Mouse (Mus musculus) cerebellum, postnatal 36 days (tissue): ENCODE results near the gene Spata17.

Experiments
- DNase-seq, 2 experiments: peaks; one replicate each; pipeline ENCODE4 v3.0.0; 2021 to 2022; ENCODE audit warnings: mixed read lengths in 2 of 2

Spata17 gene

GRCm38 (mm10) chr1:187076198-187077042, 138.8 kb downstream of the Spata17 start:
- no peak for DNase-seq

- no peak for DNase-seq
These were observed 155.4 kb downstream of the Spata17 start for GRCm38 (mm10) chr1:187059874-187060273.

GRCm38 (mm10) chr1:187054333-187054732, 160.9 kb downstream of the Spata17 start:
- DNase-seq, result no peak

- no peak for DNase-seq
These were observed 161.4 kb downstream of the Spata17 start for GRCm38 (mm10) chr1:187053862-187054261.

GRCm38 (mm10) chr1:187052532-187052931, 162.7 kb downstream of the Spata17 start:
- peak in 1 of 2 experiments; percentile 4 for DNase-seq

DNA sequence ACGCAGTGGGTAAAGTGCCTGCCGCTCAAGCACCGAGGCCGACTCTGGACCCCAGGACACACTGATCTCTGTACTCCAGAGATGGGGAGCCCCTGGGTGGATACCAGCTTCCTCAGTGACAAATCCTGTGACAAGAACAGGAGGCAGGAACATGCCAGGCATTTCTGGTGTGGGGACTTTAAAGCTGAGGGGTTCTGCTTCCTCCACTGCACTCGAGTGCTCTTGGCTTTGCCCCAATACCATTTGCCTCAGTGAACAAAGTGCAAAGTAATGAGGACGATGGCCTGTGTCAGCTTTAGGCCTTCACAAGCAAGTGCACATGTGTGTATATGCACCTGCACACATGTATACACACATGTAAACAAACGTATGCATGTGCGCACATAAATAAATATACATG, 164.0 kb downstream of the Spata17 start:
- no peak for DNase-seq

GRCm38 (mm10) chr1:187048681-187049288, 166.5 kb downstream of the Spata17 start:
- DNase-seq, result no peak

DNA sequence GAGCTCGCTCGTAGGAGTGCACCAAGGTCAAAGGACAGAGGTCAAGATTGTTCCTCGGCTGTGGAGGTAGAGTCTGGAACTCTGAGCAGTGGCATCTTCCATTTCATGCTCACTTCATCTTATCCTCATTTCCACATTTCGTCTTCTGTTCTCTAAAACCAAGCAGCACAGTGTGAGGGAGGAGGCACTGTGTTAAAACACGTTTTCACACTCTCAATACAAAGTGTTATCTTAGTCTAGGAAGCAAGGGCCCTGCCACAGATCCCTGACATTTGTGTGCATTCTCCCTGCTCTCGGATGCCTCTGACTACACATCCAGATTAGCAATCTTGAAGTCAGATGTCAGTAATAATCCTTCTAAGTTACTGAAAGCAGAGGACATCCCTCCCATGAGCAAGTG, 170.5 kb downstream of the Spata17 start:
- DNase-seq, result no peak

DNA sequence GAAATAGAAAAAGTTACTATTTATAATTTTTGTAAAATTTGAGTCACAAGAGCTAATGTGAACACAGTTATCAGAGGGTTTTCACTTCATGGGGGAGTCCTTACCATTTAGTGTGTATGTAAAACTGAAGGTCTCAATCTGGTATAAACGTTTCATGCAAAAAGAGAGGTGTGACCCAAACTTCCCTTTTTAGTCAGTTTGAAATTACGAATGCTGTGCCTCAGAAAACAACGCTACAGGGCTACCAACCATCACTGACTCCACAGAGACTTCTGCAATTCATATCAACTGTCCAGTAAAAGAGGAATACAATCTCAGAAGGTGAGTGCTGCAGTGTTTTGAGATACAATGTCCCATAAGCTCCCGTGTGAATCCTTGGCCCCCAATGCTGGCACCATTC, 175.5 kb downstream of the Spata17 start:
- no peak for DNase-seq

DNA sequence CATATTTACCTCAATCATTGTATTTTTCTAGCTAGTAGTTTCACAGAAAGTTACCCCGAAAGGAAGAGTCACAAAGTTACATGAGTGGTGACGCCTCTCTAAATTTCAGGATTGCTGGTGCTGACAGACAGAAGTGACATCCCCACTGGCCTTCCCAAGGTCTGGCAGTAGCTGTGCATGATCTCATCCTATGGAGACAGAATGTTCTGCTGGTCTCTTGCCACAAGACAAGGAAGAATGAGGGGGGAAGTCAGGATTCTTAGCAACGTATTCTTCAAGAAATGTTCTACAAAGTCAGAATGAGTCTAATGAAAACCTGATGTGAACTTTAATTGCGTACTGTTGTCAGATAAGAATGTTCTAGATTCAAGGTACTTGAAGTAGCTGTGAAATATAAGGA, 179.5 kb downstream of the Spata17 start:
- DNase-seq, result no peak

GRCm38 (mm10) chr1:187031796-187032195, 183.5 kb downstream of the Spata17 start:
- DNase-seq, result peak; percentile 7 to 23

GRCm38 (mm10) chr1:187028841-187029240, 186.4 kb downstream of the Spata17 start:
- DNase-seq, result no peak

DNA sequence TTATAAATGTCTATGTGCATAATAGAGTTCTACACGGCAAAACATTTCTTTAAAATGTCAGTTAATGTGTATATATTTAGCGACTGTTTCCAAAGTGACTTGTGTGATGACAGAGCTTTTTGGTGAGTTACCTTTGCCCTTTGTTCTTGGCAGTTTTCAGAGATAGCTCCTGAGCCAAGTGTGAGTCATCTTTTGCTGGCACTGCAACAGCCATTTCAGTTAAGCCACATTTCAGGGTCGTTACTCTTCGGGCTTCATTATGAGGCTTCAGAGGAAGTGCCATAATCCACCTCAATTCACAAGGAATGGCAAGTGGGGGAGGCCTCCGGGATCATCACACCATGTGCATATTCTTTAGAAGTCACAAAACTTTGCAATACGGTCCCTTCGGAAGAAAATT, 195.3 kb downstream of the Spata17 start:
- no peak for DNase-seq

GRCm38 (mm10) chr1:187016116-187016515, 199.1 kb downstream of the Spata17 start:
- DNase-seq, result no peak

GRCm38 (mm10) chr1:187015673-187016072, 199.6 kb downstream of the Spata17 start:
- DNase-seq, result no peak

- DNase-seq, result no peak
These were observed 201.1 kb downstream of the Spata17 start for GRCm38 (mm10) chr1:187014141-187014540.

- DNase-seq, result no peak
These were observed 203.7 kb downstream of the Spata17 start for GRCm38 (mm10) chr1:187011601-187012000.

- DNase-seq, result no peak
These were observed 205.2 kb downstream of the Spata17 start for GRCm38 (mm10) chr1:187010071-187010470.

GRCm38 (mm10) chr1:187008236-187008635, 207.0 kb downstream of the Spata17 start:
- DNase-seq, result no peak

- no peak for DNase-seq
These were observed 208.9 kb downstream of the Spata17 start for GRCm38 (mm10) chr1:187006227-187006925.

GRCm38 (mm10) chr1:187004306-187004705, 211.0 kb downstream of the Spata17 start:
- no peak for DNase-seq

GRCm38 (mm10) chr1:187003441-187003861, 211.8 kb downstream of the Spata17 start:
- peak in 1 of 2 experiments; percentile 24 for DNase-seq

- DNase-seq, result no peak
These were observed 217.5 kb downstream of the Spata17 start for GRCm38 (mm10) chr1:186997596-186998304.
